Mouse (Mus musculus): Measurements from ENCODE around the gene Rnase2a.

DNA sequence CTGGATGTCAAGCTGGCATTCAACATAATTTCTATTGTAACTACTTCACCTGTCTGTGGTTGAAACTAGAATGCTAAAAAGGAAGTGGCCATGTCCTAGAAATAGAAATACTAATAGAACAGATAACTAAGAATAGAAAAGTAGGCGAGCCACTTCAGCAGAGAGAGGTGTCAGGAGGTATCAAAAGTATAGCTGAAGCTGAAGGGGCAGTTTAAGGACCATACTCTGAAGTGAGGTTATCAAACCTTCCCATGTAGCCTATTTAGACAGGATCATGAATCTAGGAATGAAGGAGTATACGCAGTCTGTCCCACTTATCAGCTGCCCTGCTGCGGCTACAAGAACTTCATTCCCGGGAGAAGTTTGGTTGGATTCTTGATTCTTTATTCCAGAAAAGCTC, 9.8 kb upstream of the Rnase2a start:
- TF ChIP-seq CTCF (IDR thresholded peaks at IDR 0.05; ENCODE audit: extremely low read depth, insufficient read depth, insufficient read length, insufficient replicate concordance), result no peak
- no peak for TF ChIP-seq POLR2A (IDR thresholded peaks at IDR 0.05; ENCODE audit: low read depth, low read length)
